Mouse (Mus musculus) embryonic facial prominence, embryonic 13.5 days (tissue): ENCODE results near the gene Klhl40. TPM values are rescaled to one million over a fixed set of nuclear protein-coding genes. Genes with fewer than 3 reads are reported as not detected.

ENCODE experiments used
- ATAC-seq: fragments of 200-750 bp; cut with Nextera tagmentation; 2 replicates; pipeline ENCODE4 v1.8.0; 2017; ENCODE audit warnings: low read depth; ENCODE audit not compliant: insufficient number of reproducible peaks, insufficient read depth, low FRiP score, low TSS enrichment
- H3K27ac ChIP-seq: fragments of 300-500 bp; sonication (generic); 2 replicates; pipeline ENCODE4 v1.5.1; 2015; ENCODE audit warnings: moderate library complexity, mild to moderate bottlenecking, inconsistent platforms
- H3K27me3 ChIP-seq: fragments of 300-500 bp; sonication (generic); 2 replicates; pipeline ENCODE4 v1.6.1; 2015; ENCODE audit warnings: mild to moderate bottlenecking, inconsistent platforms
- H3K36me3 ChIP-seq: fragments of 300-500 bp; sonication (generic); 2 replicates; pipeline ENCODE4 v1.6.1; 2015; ENCODE audit warnings: mild to moderate bottlenecking, inconsistent platforms
- H3K4me1 ChIP-seq: fragments of 300-500 bp; sonication (generic); 2 replicates; pipeline ENCODE4 v1.6.1; 2015; ENCODE audit warnings: inconsistent platforms
- H3K4me2 ChIP-seq: fragments of 300-500 bp; sonication (generic); 2 replicates; pipeline ENCODE4 v1.6.1; 2015; ENCODE audit warnings: moderate library complexity, mild to moderate bottlenecking, inconsistent platforms
- H3K4me3 ChIP-seq: fragments of 300-500 bp; sonication (generic); 2 replicates; pipeline ENCODE4 v1.5.1; 2015; ENCODE audit warnings: mild to moderate bottlenecking, inconsistent platforms
- H3K9ac ChIP-seq: fragments of 300-500 bp; sonication (generic); 2 replicates; pipeline ENCODE4 v1.6.1; 2015; ENCODE audit warnings: mild to moderate bottlenecking, inconsistent platforms
- H3K9me3 ChIP-seq: fragments of 300-500 bp; sonication (generic); 2 replicates; pipeline ENCODE4 v1.6.1; 2016; ENCODE audit warnings: inconsistent platforms
- WGBS: fragments of 180-500 bp; shearing (Covaris S2); methylation state at CpG from one replicate; pipeline ENCODE4 v1.1.7; 2015; ENCODE audit warnings: mixed read lengths; 5-methylcytosine and 5-hydroxymethylcytosine counted together
- polyA plus RNA-seq: library from polyadenylated mRNA; unstranded; fragments of >200 nt; fragmentation: Nextera tagmentation; extraction: Ambion mirVana; gene quantifications from 2 replicates; pipeline ENCODE4 v1.2.1, GENCODE M21; 2015

Gene Klhl40
- polyA plus RNA-seq, 1 experiment from 2014 or later, result 1.2 TPM

DNA sequence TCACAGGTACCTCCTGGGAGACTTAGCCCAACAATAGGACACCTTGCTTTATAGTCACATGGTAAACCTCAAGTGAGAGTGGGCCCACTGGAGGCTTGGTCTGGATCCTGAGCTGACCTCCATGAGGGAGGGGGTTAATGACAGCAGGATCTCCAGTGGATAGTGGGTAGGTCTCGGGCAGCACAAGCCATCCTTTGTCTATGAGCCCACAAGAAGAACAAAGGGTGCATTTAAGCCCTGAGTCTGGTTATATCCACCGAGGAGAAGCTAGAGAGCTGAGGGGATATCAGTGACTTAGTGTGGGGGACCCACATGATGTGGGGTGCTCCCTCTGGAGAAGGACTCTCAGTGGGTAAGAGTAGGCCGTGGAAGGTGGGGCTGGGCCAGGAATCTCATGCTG is 31.1 kb downstream of the Klhl40 start:
- H3K4me1 ChIP-seq, result peaks cover 20% of the 10 kb centered on the region
- no peak overlapping the region for H3K4me2 ChIP-seq
- WGBS, result 36% methylated on average over 3 of the region's 3 CpGs
- H3K4me3 ChIP-seq, result no peak overlapping the region
- no peaks in the 10 kb centered on the region for H3K27me3 ChIP-seq
- no peaks in the 10 kb centered on the region for H3K36me3 ChIP-seq
- H3K9ac ChIP-seq, result no peak overlapping the region
- H3K27ac ChIP-seq, result no peak overlapping the region
- no peak for ATAC-seq
- H3K9me3 ChIP-seq, result no peaks in the 10 kb centered on the region

GRCm38 (mm10) chr9:121810081-121810821 is 32.8 kb downstream of the Klhl40 start:
- 24% methylated on average over 15 of the region's 15 CpGs for WGBS
- no peak for ATAC-seq
- H3K27ac ChIP-seq, result no peak overlapping the region

DNA sequence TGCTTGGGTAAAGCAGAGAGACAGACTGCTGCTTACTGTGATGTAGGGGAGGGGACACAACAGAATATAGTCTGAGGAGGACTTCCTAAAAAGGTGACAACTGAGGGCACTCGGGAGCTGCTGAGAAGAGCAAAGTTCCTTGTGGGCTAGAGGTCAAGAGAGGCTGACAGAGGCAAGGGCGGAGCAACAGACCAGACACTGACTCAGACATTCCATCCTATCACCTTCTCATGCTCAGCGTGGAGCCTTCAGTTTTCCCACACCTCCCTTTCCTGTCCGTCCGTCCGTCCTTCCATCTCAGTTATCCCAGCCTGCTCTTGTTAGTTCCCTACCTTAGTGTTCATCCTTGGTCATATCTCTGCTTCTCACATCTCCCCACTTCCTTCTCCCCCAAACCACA is 37.8 kb downstream of the Klhl40 start:
- Histone ChIP-seq H3K9ac (no peak overlapping the region), H3K4me1 (peaks cover 15% of the 10 kb centered on the region), H3K27me3 (no peaks in the 10 kb centered on the region), H3K4me2 (no peak overlapping the region), H3K9me3 (no peaks in the 10 kb centered on the region), H3K4me3 (no peak overlapping the region), H3K27ac (no peak overlapping the region), H3K36me3 (no peaks in the 10 kb centered on the region)
- 70% methylated on average over 6 of the region's 6 CpGs for WGBS
- no peak for ATAC-seq

More at GRCm38 (mm10) chr9:121810081-121810821, 32.8 kb downstream of the Klhl40 start:
- H3K9ac ChIP-seq, result no peak overlapping the region
- no peaks in the 10 kb centered on the region for H3K9me3 ChIP-seq
- H3K27me3 ChIP-seq, result no peaks in the 10 kb centered on the region
- H3K4me1 ChIP-seq, result peaks cover 20% of the 10 kb centered on the region
- no peak overlapping the region for H3K4me3 ChIP-seq
- no peaks in the 10 kb centered on the region for H3K36me3 ChIP-seq
- H3K4me2 ChIP-seq, result no peak overlapping the region

DNA sequence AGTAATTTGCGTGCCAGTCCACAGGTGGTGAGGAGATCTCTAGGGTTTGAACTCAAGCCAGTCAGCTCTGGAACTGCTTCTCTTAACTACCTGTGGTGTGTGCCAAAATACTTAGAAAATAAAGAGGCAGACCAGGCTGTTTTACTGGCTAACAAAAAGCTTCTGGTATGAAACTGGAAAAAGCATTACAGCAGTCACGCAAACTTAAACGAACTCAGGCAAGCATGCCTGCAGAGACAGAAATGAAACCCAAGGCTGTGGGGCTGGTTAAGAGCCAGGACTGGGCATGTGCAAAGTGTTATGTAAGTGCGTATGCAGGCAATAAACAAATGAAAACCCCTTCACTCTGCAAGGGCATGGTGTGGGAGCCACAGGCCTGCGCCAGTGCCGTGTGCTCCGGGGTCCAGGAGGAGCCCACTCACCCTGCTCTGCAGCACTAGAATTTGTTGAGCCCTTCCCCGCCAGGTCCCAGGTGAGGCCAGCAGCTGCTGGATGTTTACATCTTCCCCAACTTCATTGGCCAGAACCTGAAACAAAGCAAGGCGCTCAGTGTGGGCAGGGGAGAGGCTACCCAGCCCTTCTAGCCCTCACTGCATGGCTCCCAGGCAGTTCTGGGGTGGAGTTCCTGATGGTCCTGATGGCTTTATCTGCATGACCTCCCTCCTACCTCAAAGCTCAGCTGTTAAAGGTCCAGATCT is 41.8 kb downstream of the Klhl40 start:
- no peak overlapping the region for H3K4me3 ChIP-seq
- no peaks in the 10 kb centered on the region for H3K36me3 ChIP-seq
- H3K9ac ChIP-seq, result peak overlapping the region; percentile 54; the same call in 1 of the 2 replicates
- H3K9me3 ChIP-seq, result no peaks in the 10 kb centered on the region
- H3K4me2 ChIP-seq, result no peak overlapping the region
- ATAC-seq, result peak; percentile 66; the same call in 1 of the 2 replicates
- H3K27ac ChIP-seq, result peak overlapping the region; percentile 82
- H3K27me3 ChIP-seq, result no peaks in the 10 kb centered on the region
- WGBS, result 54% methylated on average over 9 of the region's 9 CpGs
- H3K4me1 ChIP-seq, result peaks cover 12% of the 10 kb centered on the region

GRCm38 (mm10) chr9:121819771-121820471 is 42.5 kb downstream of the Klhl40 start:
- no peak overlapping the region for H3K4me3 ChIP-seq
- no peaks in the 10 kb centered on the region for H3K9me3 ChIP-seq
- WGBS, result 38% methylated on average over 7 of the region's 7 CpGs
- H3K9ac ChIP-seq, result peak overlapping the region; percentile 54; the same call in 1 of the 2 replicates
- ATAC-seq, result no peak
- H3K27ac ChIP-seq, result peak overlapping the region; percentile 82
- H3K36me3 ChIP-seq, result no peaks in the 10 kb centered on the region
- no peaks in the 10 kb centered on the region for H3K27me3 ChIP-seq
- H3K4me2 ChIP-seq, result no peak overlapping the region
- peaks cover 12% of the 10 kb centered on the region for H3K4me1 ChIP-seq

- Histone ChIP-seq H3K4me3 (no peak overlapping the region), H3K9me3 (no peaks in the 10 kb centered on the region), H3K4me2 (no peak overlapping the region), H3K36me3 (no peaks in the 10 kb centered on the region), H3K27ac (no peak overlapping the region), H3K4me1 (peaks cover 12% of the 10 kb centered on the region), H3K27me3 (no peaks in the 10 kb centered on the region), H3K9ac (no peak overlapping the region)
- no peak for ATAC-seq
- 69% methylated on average over 5 of the region's 5 CpGs for WGBS
Observed at GRCm38 (mm10) chr9:121820765-121821164, 43.4 kb downstream of the Klhl40 start.

- no peak overlapping the region for H3K9ac ChIP-seq
- no peak overlapping the region for H3K27ac ChIP-seq
- H3K4me3 ChIP-seq, result no peak overlapping the region
- no peaks in the 10 kb centered on the region for H3K9me3 ChIP-seq
- H3K4me1 ChIP-seq, result peaks cover 12% of the 10 kb centered on the region
- 71% methylated on average over 6 of the region's 6 CpGs for WGBS
- H3K27me3 ChIP-seq, result no peaks in the 10 kb centered on the region
- ATAC-seq, result no peak
- no peaks in the 10 kb centered on the region for H3K36me3 ChIP-seq
- no peak overlapping the region for H3K4me2 ChIP-seq
Observed at GRCm38 (mm10) chr9:121822585-121822991, 45.2 kb downstream of the Klhl40 start.

GRCm38 (mm10) chr9:121823051-121823450 is 45.6 kb downstream of the Klhl40 start:
- Histone ChIP-seq H3K9ac (no peak overlapping the region), H3K4me3 (no peak overlapping the region), H3K36me3 (no peaks in the 10 kb centered on the region), H3K9me3 (no peaks in the 10 kb centered on the region), H3K4me2 (no peak overlapping the region), H3K27ac (no peak overlapping the region), H3K27me3 (no peaks in the 10 kb centered on the region), H3K4me1 (peaks cover 12% of the 10 kb centered on the region)
- no peak for ATAC-seq
- WGBS, result 88% methylated on average over 1 of the region's 1 CpGs

DNA sequence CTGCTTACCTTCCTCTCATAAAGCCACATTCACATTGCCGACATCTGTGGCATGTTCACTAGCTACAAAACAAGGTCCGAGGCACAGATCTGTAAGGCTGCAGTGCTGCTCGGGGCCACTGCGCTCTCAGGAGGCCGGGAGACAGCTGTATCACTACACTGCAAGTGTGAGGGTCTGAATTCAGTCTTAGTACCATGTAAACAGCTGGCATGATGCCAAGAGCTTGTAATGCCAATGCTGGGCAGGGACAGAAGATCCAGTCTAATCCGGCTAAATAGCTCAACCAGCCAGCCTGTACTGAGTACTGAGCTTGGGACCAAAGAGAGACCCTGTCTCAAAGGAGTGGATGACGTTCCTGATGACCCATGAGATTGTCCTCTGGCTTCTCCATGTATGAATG is 46.6 kb downstream of the Klhl40 start:
- H3K4me1 ChIP-seq, result peaks cover 12% of the 10 kb centered on the region
- H3K27ac ChIP-seq, result no peak overlapping the region
- H3K4me3 ChIP-seq, result no peak overlapping the region
- no peaks in the 10 kb centered on the region for H3K9me3 ChIP-seq
- no peak overlapping the region for H3K4me2 ChIP-seq
- H3K27me3 ChIP-seq, result no peaks in the 10 kb centered on the region
- no peak for ATAC-seq
- H3K36me3 ChIP-seq, result no peaks in the 10 kb centered on the region
- WGBS, result 78% methylated on average over 7 of the region's 7 CpGs
- no peak overlapping the region for H3K9ac ChIP-seq

- Histone ChIP-seq H3K9me3 (no peaks in the 10 kb centered on the region), H3K27me3 (no peaks in the 10 kb centered on the region)
- 84% methylated on average over 3 of the region's 3 CpGs for WGBS
Observed at GRCm38 (mm10) chr9:121826356-121826755, 48.9 kb downstream of the Klhl40 start.

DNA sequence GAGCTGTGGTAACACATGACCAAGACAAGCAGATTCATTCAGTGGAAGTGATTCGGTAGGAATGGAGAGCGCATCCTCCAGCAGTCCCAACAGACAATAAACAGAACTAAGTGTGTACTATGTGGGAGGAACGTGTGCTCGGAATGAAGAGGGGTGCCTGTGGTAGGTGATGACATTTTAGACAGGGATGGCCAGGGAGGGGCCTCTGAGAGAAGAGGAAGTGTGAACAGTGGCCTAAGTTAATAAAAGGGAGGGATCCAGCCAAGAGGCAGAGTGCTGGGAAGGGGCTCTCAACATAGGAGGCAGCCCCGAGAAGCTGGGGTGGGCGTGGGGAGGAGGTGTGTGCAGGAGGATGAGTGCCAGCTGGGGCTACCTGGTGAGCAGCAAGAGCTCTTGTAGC is 50.9 kb downstream of the Klhl40 start:
- H3K36me3 ChIP-seq, result no peaks in the 10 kb centered on the region
- WGBS, result 72% methylated on average over 6 of the region's 6 CpGs
- H3K4me3 ChIP-seq, result no peak overlapping the region
- H3K9me3 ChIP-seq, result no peaks in the 10 kb centered on the region
- H3K4me1 ChIP-seq, result peaks cover 3% of the 10 kb centered on the region; the same call in 1 of the 2 replicates
- H3K9ac ChIP-seq, result no peak overlapping the region
- H3K4me2 ChIP-seq, result no peak overlapping the region
- no peaks in the 10 kb centered on the region for H3K27me3 ChIP-seq
- ATAC-seq, result no peak
- no peak overlapping the region for H3K27ac ChIP-seq

More at GRCm38 (mm10) chr9:121826356-121826755, 48.9 kb downstream of the Klhl40 start:
- Histone ChIP-seq H3K4me3 (no peak overlapping the region), H3K27ac (no peak overlapping the region), H3K4me1 (peaks cover 3% of the 10 kb centered on the region; the same call in 1 of the 2 replicates), H3K4me2 (no peak overlapping the region), H3K36me3 (no peaks in the 10 kb centered on the region), H3K9ac (no peak overlapping the region)
- ATAC-seq, result no peak
